Mouse (Mus musculus): Measurements from ENCODE around the gene Arrdc5. TPM values are rescaled to one million over a fixed set of nuclear protein-coding genes. Genes with fewer than 3 reads are reported as not detected.

Arrdc5 gene
- polyA plus RNA-seq, 1 experiment, result not detected

- Histone ChIP-seq H3K27me3 (ENCODE audit: control insufficient read depth, insufficient read depth, insufficient read length) (no peaks in the 10 kb centered on the region), H3K79me2 (ENCODE audit: control insufficient read depth, insufficient read depth) (peaks cover 65% of the 10 kb centered on the region), H3K4me2 (ENCODE audit: low read depth) (peak overlapping the region; percentile 3), H3K4me3 (no peak overlapping the region), H3ac (ENCODE audit: control insufficient read depth, insufficient read length) (no peak overlapping the region), H3K36me3 (ENCODE audit: control insufficient read depth, insufficient read depth) (no peaks in the 10 kb centered on the region)
- TF ChIP-seq REST (IDR thresholded peaks at IDR 0.05; ENCODE audit: insufficient read depth, insufficient read length) (no peak), POLR2A (IDR thresholded peaks at IDR 0.05; ENCODE audit: insufficient read length, low read depth) (no peak), SRF (IDR thresholded peaks at IDR 0.05; ENCODE audit: control insufficient read depth, insufficient read length, low read depth) (peak; percentile 9), MYOD1 (IDR thresholded peaks at IDR 0.05; ENCODE audit: control insufficient read depth in 1 of 3, insufficient read length in 2 of 3, low read depth in 2 of 3) (peak in 2 of 3 experiments; percentile 6 to 54)
These were observed 31.2 kb upstream of the Arrdc5 start for GRCm38 (mm10) chr17:56331256-56331655.

- Histone ChIP-seq H3K79me2 (ENCODE audit: control insufficient read depth, insufficient read depth) (peaks cover 58% of the 10 kb centered on the region), H3K4me3 (no peak overlapping the region)
- TF ChIP-seq MAX (IDR thresholded peaks at IDR 0.05; ENCODE audit: low read depth) (no peak), MYOG (IDR thresholded peaks at IDR 0.05; ENCODE audit: control insufficient read depth in 1 of 3, insufficient read depth in 1 of 3, insufficient read length in 2 of 3, low read depth in 2 of 3) (no peak), POLR2A (IDR thresholded peaks at IDR 0.05; ENCODE audit: insufficient read length, low read depth) (no peak), TCF3 (IDR thresholded peaks at IDR 0.05; ENCODE audit: insufficient read length, low read depth) (no peak), POLR2AphosphoS2 (IDR thresholded peaks at IDR 0.05; ENCODE audit: insufficient read length, low read depth) (no peak), USF1 (IDR thresholded peaks at IDR 0.05; ENCODE audit: low read depth) (no peak), E2F4 (IDR thresholded peaks at IDR 0.05; ENCODE audit: insufficient read depth) (no peak), CEBPB (IDR thresholded peaks at IDR 0.05; ENCODE audit: insufficient read depth, poor library complexity, severe bottlenecking) (no peak), SRF (IDR thresholded peaks at IDR 0.05; ENCODE audit: control insufficient read depth, insufficient read length, low read depth) (no peak), REST (IDR thresholded peaks at IDR 0.05; ENCODE audit: insufficient read depth, insufficient read length) (no peak), MYOD1 (IDR thresholded peaks at IDR 0.05; ENCODE audit: control insufficient read depth in 1 of 3, insufficient read length in 2 of 3, low read depth in 2 of 3) (no peak), TCF12 (IDR thresholded peaks at IDR 0.05; ENCODE audit: insufficient read depth, poor library complexity, severe bottlenecking) (no peak)
These were observed 30.3 kb upstream of the Arrdc5 start for GRCm38 (mm10) chr17:56330345-56330744.

GRCm38 (mm10) chr17:56329267-56329666, 29.2 kb upstream of the Arrdc5 start:
- Histone ChIP-seq H3ac (ENCODE audit: control insufficient read depth, insufficient read length) (no peak overlapping the region), H3K4me3 (no peak overlapping the region), H3K79me2 (ENCODE audit: control insufficient read depth, insufficient read depth) (peaks cover 53% of the 10 kb centered on the region), H3K4me2 (ENCODE audit: low read depth) (no peak overlapping the region), H3K27me3 (ENCODE audit: control insufficient read depth, insufficient read depth, insufficient read length) (no peaks in the 10 kb centered on the region), H3K36me3 (ENCODE audit: control insufficient read depth, insufficient read depth) (no peaks in the 10 kb centered on the region)
- TF ChIP-seq MYOD1 (IDR thresholded peaks at IDR 0.05; ENCODE audit: control insufficient read depth in 1 of 3, insufficient read length in 2 of 3, low read depth in 2 of 3) (no peak), SRF (IDR thresholded peaks at IDR 0.05; ENCODE audit: control insufficient read depth, insufficient read length, low read depth) (no peak), USF1 (IDR thresholded peaks at IDR 0.05; ENCODE audit: low read depth) (no peak), MYOG (IDR thresholded peaks at IDR 0.05; ENCODE audit: control insufficient read depth in 1 of 3, insufficient read depth in 1 of 3, insufficient read length in 2 of 3, low read depth in 2 of 3) (no peak), REST (IDR thresholded peaks at IDR 0.05; ENCODE audit: insufficient read depth, insufficient read length) (no peak), TCF3 (IDR thresholded peaks at IDR 0.05; ENCODE audit: insufficient read length, low read depth) (no peak), E2F4 (IDR thresholded peaks at IDR 0.05; ENCODE audit: insufficient read depth) (no peak), MAX (IDR thresholded peaks at IDR 0.05; ENCODE audit: low read depth) (no peak), CEBPB (IDR thresholded peaks at IDR 0.05; ENCODE audit: insufficient read depth, poor library complexity, severe bottlenecking) (no peak), POLR2A (IDR thresholded peaks at IDR 0.05; ENCODE audit: insufficient read length, low read depth) (no peak), TCF12 (IDR thresholded peaks at IDR 0.05; ENCODE audit: insufficient read depth, poor library complexity, severe bottlenecking) (no peak), POLR2AphosphoS2 (IDR thresholded peaks at IDR 0.05; ENCODE audit: insufficient read length, low read depth) (no peak)

More at GRCm38 (mm10) chr17:56330345-56330744, 30.3 kb upstream of the Arrdc5 start:
- peak overlapping the region; percentile 3 for H3K4me2 ChIP-seq (ENCODE audit: low read depth)
- no peaks in the 10 kb centered on the region for H3K27me3 ChIP-seq (ENCODE audit: control insufficient read depth, insufficient read depth, insufficient read length)
- no peaks in the 10 kb centered on the region for H3K36me3 ChIP-seq (ENCODE audit: control insufficient read depth, insufficient read depth)
- H3ac ChIP-seq (ENCODE audit: control insufficient read depth, insufficient read length), result no peak overlapping the region

- H3K79me2 ChIP-seq (ENCODE audit: control insufficient read depth, insufficient read depth), result peaks cover 34% of the 10 kb centered on the region
- peak overlapping the region; percentile 92 for H3ac ChIP-seq (ENCODE audit: control insufficient read depth, insufficient read length)
- H3K36me3 ChIP-seq (ENCODE audit: control insufficient read depth, insufficient read depth), result no peaks in the 10 kb centered on the region
- H3K4me2 ChIP-seq (ENCODE audit: low read depth), result peak overlapping the region; percentile 79
- peak overlapping the region; percentile 32 for H3K4me3 ChIP-seq
- peak in 1 of 3 experiments; percentile 29 for TF ChIP-seq MYOD1 (IDR thresholded peaks at IDR 0.05; ENCODE audit: control insufficient read depth in 1 of 3, insufficient read length in 2 of 3, low read depth in 2 of 3)
- no peak for TF ChIP-seq CEBPB (IDR thresholded peaks at IDR 0.05; ENCODE audit: insufficient read depth, poor library complexity, severe bottlenecking)
- peak; percentile 82 for TF ChIP-seq POLR2AphosphoS2 (IDR thresholded peaks at IDR 0.05; ENCODE audit: insufficient read length, low read depth)
- no peaks in the 10 kb centered on the region for H3K27me3 ChIP-seq (ENCODE audit: control insufficient read depth, insufficient read depth, insufficient read length)
These were observed 26.4 kb upstream of the Arrdc5 start for GRCm38 (mm10) chr17:56326153-56327147.
